Mouse (Mus musculus): ENCODE results near the gene Cdc42ep1.

The Cdc42ep1 gene

GRCm38 (mm10) chr15:78842371-78843163 is at the start of gene Cdc42ep1:
TSS of gene Cdc42ep1 (plus strand) at chr15:78842624.
- DNase-seq: peak; percentile 34

- DNase-seq: no peak
These were observed 46.0 kb upstream of the Cdc42ep1 start for GRCm38 (mm10) chr15:78796196-78797059.

- no peak for DNase-seq
These were observed 45.4 kb upstream of the Cdc42ep1 start for GRCm38 (mm10) chr15:78797060-78797329.

GRCm38 (mm10) chr15:78799029-78799428 is 43.4 kb upstream of the Cdc42ep1 start:
- no peak for DNase-seq

- no peak for DNase-seq
These were observed 40.9 kb upstream of the Cdc42ep1 start for GRCm38 (mm10) chr15:78801571-78801970.

- DNase-seq: no peak
These were observed 40.3 kb upstream of the Cdc42ep1 start for GRCm38 (mm10) chr15:78801971-78802741.

- DNase-seq: no peak
These were observed 39.5 kb upstream of the Cdc42ep1 start, which contains the start of gene Card10 for GRCm38 (mm10) chr15:78802776-78803391. TSS of gene Card10 (minus strand) at chr15:78803042.

- DNase-seq: no peak
These were observed 38.9 kb upstream of the Cdc42ep1 start for GRCm38 (mm10) chr15:78803499-78803900.

GRCm38 (mm10) chr15:78804326-78804725 is 38.1 kb upstream of the Cdc42ep1 start:
- DNase-seq: no peak

- DNase-seq: no peak
These were observed 37.1 kb upstream of the Cdc42ep1 start for GRCm38 (mm10) chr15:78805351-78805750.

- DNase-seq: no peak
These were observed 35.8 kb upstream of the Cdc42ep1 start for GRCm38 (mm10) chr15:78806614-78807013.

GRCm38 (mm10) chr15:78807141-78807540 is 35.3 kb upstream of the Cdc42ep1 start:
- no peak for DNase-seq

- DNase-seq: no peak
These were observed 33.4 kb upstream of the Cdc42ep1 start for GRCm38 (mm10) chr15:78808980-78809379.

GRCm38 (mm10) chr15:78809739-78810138 is 32.7 kb upstream of the Cdc42ep1 start:
- DNase-seq: no peak

- no peak for DNase-seq
These were observed 32.3 kb upstream of the Cdc42ep1 start for GRCm38 (mm10) chr15:78810146-78810545.

GRCm38 (mm10) chr15:78813603-78814002 is 28.8 kb upstream of the Cdc42ep1 start:
- no peak for DNase-seq

- DNase-seq: no peak
These were observed 26.9 kb upstream of the Cdc42ep1 start for GRCm38 (mm10) chr15:78815314-78816073.

GRCm38 (mm10) chr15:78816074-78816391 is 26.4 kb upstream of the Cdc42ep1 start:
- no peak for DNase-seq

GRCm38 (mm10) chr15:78826213-78827204 is 15.9 kb upstream of the Cdc42ep1 start:
- peak; percentile 51 for DNase-seq

GRCm38 (mm10) chr15:78828315-78828714 is 14.1 kb upstream of the Cdc42ep1 start:
- DNase-seq: no peak

GRCm38 (mm10) chr15:78829636-78830035 is 12.8 kb upstream of the Cdc42ep1 start:
- DNase-seq: no peak
